Mouse (Mus musculus): Measurements from ENCODE around the gene Eml6.

GRCm38 (mm10) chr11:29788921-29789638 is 236.8 kb downstream of the Eml6 start:
- TF ChIP-seq ZC3H11A (IDR thresholded peaks at IDR 0.05; ENCODE audit: borderline replicate concordance, low read depth, low read length) = no peak
- no peak for TF ChIP-seq HCFC1 (IDR thresholded peaks at IDR 0.05; ENCODE audit: borderline replicate concordance, insufficient read depth, low read length)
- no peak for TF ChIP-seq MAFK (IDR thresholded peaks at IDR 0.05; ENCODE audit: insufficient read depth, low read depth, low read length)
- no peak for TF ChIP-seq ZNF384 (IDR thresholded peaks at IDR 0.05; ENCODE audit: low read depth, low read length)
- no peak for TF ChIP-seq CHD2 (IDR thresholded peaks at IDR 0.05; ENCODE audit: low read depth, low read length)
